Mouse (Mus musculus) MEL-GATA-1-ER (cell line): Measurements from ENCODE around the gene Mrpl41.

Source experiments
- DNase-seq: peaks from one replicate; pipeline ENCODE4 v3.0.0-alpha.2; 2012; ENCODE audit warnings: low read depth; ENCODE audit errors: extremely low read depth

The Mrpl41 gene

GRCm38 (mm10) chr2:24942092-24942491 is 32.8 kb downstream of the Mrpl41 start:
- no peak for DNase-seq

- DNase-seq: peak; percentile 81
These were observed 39.7 kb downstream of the Mrpl41 start, which contains the start of gene Arrdc1 for GRCm38 (mm10) chr2:24935057-24935796. TSS of gene Arrdc1 (minus strand) at chr2:24935252.

GRCm38 (mm10) chr2:24934441-24934963 is 40.4 kb downstream of the Mrpl41 start:
- DNase-seq: no peak

GRCm38 (mm10) chr2:24929593-24929992 is 45.3 kb downstream of the Mrpl41 start:
- no peak for DNase-seq

GRCm38 (mm10) chr2:24929119-24929518 is 45.8 kb downstream of the Mrpl41 start:
- DNase-seq: no peak

GRCm38 (mm10) chr2:24927810-24928479 is 47.0 kb downstream of the Mrpl41 start:
- DNase-seq: no peak

- DNase-seq: no peak
These were observed 47.9 kb downstream of the Mrpl41 start for GRCm38 (mm10) chr2:24926965-24927358.

GRCm38 (mm10) chr2:24926345-24926964 is 48.4 kb downstream of the Mrpl41 start:
- peak; percentile 70 for DNase-seq

GRCm38 (mm10) chr2:24925284-24925683 is 49.6 kb downstream of the Mrpl41 start:
- DNase-seq: no peak
